Mouse (Mus musculus) left cerebral cortex, postnatal 10 days (tissue): ENCODE measurements around the gene Cdc73. TPM values are rescaled to one million over a fixed set of nuclear protein-coding genes. Genes with fewer than 3 reads are reported as not detected.
"Not testable (repeated sequence)": the region's sequence is repeated elsewhere in the genome, so short reads cannot be mapped to it uniquely, and the experiment has no call there.

ENCODE experiments used
- DNase-seq, 2 experiments: peaks; one replicate each; pipeline ENCODE4 v3.0.0; 2021 to 2022; ENCODE audit warnings: low spot score in 2 of 2, mixed read lengths in 1 of 2; ENCODE audit errors: extremely low spot score in 1 of 2
- intact Hi-C: fragments of 180-260 bp; cut with DNase I; formaldehyde crosslinking; loops from one replicate; pipeline ENCODE4 v1.15.1; 2025
- total RNA-seq, 2 experiments: library from RNA; stranded (reverse); gene quantifications; 2 replicates each; pipeline ENCODE4 v1.2.3; 2021

Gene Cdc73
- total RNA-seq, 2 experiments from 2014 or later = 46.5 to 49.3 TPM

GRCm38 (mm10) chr1:143701736-143702135, 957 bp downstream of the Cdc73 start:
- no peak for DNase-seq
- intact Hi-C loops = loop anchor here (5.0 kb wide), 1 partner anchor 36 kb away; no protein-coding TSS in a partner anchor

DNA sequence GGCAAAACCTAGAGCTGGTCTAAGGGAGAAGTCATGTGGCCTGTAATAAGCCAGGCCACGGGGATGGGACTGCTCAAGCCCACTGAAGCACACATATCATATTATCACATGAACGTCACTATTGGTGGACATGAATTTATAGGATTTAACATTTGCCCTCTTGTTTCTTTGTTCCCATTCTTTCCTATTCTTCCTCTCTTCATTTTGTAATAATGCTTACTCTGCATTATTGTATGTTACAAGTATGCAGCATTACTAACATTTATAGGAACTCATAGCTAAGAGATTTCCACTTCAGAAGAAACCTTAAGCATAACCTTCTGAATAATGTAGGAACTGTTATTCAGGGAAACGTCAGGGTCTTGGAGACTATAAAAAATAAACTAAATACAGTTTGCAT, 17.8 kb downstream of the Cdc73 start:
- intact Hi-C loops = no loop called here
- DNase-seq = no peak

- intact Hi-C loops = no loop called here
- no peak for DNase-seq
These were observed 21.6 kb downstream of the Cdc73 start for GRCm38 (mm10) chr1:143681108-143681507.

- intact Hi-C loops = no loop called here
These were observed 26.8 kb downstream of the Cdc73 start for GRCm38 (mm10) chr1:143675734-143676361.

GRCm38 (mm10) chr1:143664786-143665185, 37.9 kb downstream of the Cdc73 start:
- DNase-seq, intact Hi-C loops: not testable (repeated sequence)

More at GRCm38 (mm10) chr1:143675734-143676361, 26.8 kb downstream of the Cdc73 start:
- DNase-seq = no peak

- no peak for DNase-seq
- intact Hi-C loops = no loop called here
These were observed 39.5 kb downstream of the Cdc73 start for GRCm38 (mm10) chr1:143663197-143663596.

GRCm38 (mm10) chr1:143653646-143654045, 49.0 kb downstream of the Cdc73 start:
- DNase-seq = no peak
- intact Hi-C loops = no loop called here

- intact Hi-C loops = no loop called here
- DNase-seq = no peak
These were observed 52.4 kb downstream of the Cdc73 start for GRCm38 (mm10) chr1:143650317-143650716.

DNA sequence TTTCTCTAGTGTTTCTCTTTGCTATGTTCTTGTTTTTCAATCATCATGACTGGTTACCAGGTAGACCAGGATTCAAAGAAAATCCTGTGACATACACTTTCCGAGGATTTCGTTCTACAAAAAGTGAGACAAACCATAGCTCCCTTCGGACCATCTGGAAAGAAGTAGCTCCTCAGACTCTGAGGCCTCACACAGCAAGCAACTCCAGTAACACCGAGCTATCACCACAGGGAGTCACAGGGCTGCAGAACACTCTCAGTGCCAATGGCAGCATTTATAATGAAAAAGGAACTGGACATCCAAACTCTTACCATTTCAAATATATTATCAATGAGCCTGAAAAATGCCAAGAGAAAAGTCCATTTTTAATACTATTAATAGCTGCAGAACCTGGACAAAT, 56.5 kb downstream of the Cdc73 start:
- DNase-seq = no peak
- intact Hi-C loops = loop anchor here (10.0 kb wide), 2 partner anchors 141 to 661 kb away; no protein-coding TSS in a partner anchor

GRCm38 (mm10) chr1:143645386-143645785, 57.3 kb downstream of the Cdc73 start:
- intact Hi-C loops = loop anchor here (10.0 kb wide), 2 partner anchors 141 to 661 kb away; no protein-coding TSS in a partner anchor

GRCm38 (mm10) chr1:143644221-143644620, 58.5 kb downstream of the Cdc73 start:
- peak in 1 of 2 experiments; percentile 55 for DNase-seq

More at GRCm38 (mm10) chr1:143645386-143645785, 57.3 kb downstream of the Cdc73 start:
- no peak for DNase-seq

GRCm38 (mm10) chr1:143640650-143641407, 61.9 kb downstream of the Cdc73 start, which contains the start of gene B3galt2:
TSS of gene B3galt2 (plus strand) at chr1:143640664.
- intact Hi-C loops = loop anchor here (10.0 kb wide), 2 partner anchors 136 to 656 kb away; no protein-coding TSS in a partner anchor
- DNase-seq = peak; percentile 47 to 70

More at GRCm38 (mm10) chr1:143644221-143644620, 58.5 kb downstream of the Cdc73 start:
- intact Hi-C loops = loop anchor here (10.0 kb wide), 2 partner anchors 139 to 659 kb away; no protein-coding TSS in a partner anchor

DNA sequence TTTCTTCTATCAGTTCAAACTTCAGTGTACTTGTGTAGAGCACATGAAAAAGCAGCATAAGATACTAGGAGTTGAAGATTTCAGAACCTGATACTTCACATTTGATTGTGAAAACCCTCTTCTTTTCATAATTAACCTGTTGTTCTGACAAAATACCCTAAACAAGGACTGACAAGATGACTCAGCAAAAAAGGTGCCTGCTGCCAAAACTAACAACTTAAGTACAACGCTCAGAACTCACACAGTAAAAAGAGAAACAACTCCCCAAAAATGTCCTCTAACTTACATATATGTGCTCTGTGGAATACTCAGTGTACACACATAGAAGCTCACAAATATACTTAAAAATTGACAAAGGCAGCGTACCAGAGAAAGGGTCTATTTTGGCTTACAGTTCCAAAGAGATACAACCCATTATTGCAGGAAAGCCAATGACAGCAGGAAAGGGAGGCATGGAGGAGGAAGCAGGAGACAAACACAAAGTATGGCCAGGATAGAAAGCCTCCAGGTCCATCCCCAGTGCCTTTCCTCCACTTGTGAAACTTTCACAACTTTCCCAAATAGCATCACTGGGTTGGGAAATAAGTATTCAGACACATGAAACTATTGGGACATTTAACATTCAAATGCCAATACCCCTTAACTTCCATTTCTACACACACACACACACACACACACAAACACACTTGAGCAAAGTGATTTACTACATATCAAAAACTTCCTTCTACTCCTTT, 69.7 kb downstream of the Cdc73 start:
- DNase-seq = no peak
- intact Hi-C loops = no loop called here

- DNase-seq = no peak
- intact Hi-C loops = no loop called here
These were observed 70.3 kb downstream of the Cdc73 start for GRCm38 (mm10) chr1:143632361-143632760.

- intact Hi-C loops = no loop called here
- DNase-seq = no peak
These were observed 71.4 kb downstream of the Cdc73 start for GRCm38 (mm10) chr1:143631337-143631736.

- DNase-seq = no peak
- intact Hi-C loops = no loop called here
These were observed 80.1 kb downstream of the Cdc73 start for GRCm38 (mm10) chr1:143622634-143623033.

GRCm38 (mm10) chr1:143621930-143622329, 80.8 kb downstream of the Cdc73 start:
- intact Hi-C loops = no loop called here
- no peak for DNase-seq

- DNase-seq = no peak
- intact Hi-C loops = no loop called here
These were observed 82.9 kb downstream of the Cdc73 start for GRCm38 (mm10) chr1:143619760-143620159.

GRCm38 (mm10) chr1:143612901-143613300, 89.8 kb downstream of the Cdc73 start:
- intact Hi-C loops = no loop called here
- no peak for DNase-seq
